Mouse (Mus musculus) stomach, postnatal 0 days (tissue): ENCODE measurements at regions not wholly inside any gene's neighbourhood (a gene's known extent, or its start where the extent isn't known, plus 50 kb on each side); places are given as distances from the start of the nearest gene placed in this dataset.
"Not testable (repeated sequence)": the region's sequence is repeated elsewhere in the genome, so short reads cannot be mapped to it uniquely, and the experiment has no call there.

Experiments
- ATAC-seq: fragments of 200-750 bp; cut with Nextera tagmentation; 2 replicates; pipeline ENCODE4 v1.8.0; 2017; ENCODE audit not compliant: low FRiP score, low TSS enrichment
- DNase-seq: peaks from one replicate; pipeline ENCODE4 v3.0.0-alpha.2; 2016; ENCODE audit warnings: low spot score
- H3K27ac ChIP-seq: fragments of 300-500 bp; sonication (generic); replicated peaks from 2 replicates; pipeline ENCODE4 v1.5.1; 2014; ENCODE audit warnings: mild to moderate bottlenecking, control low read depth
- H3K27me3 ChIP-seq: fragments of 300-500 bp; sonication (generic); 2 replicates; pipeline ENCODE4 v1.6.1; 2014; ENCODE audit warnings: low read length; ENCODE audit not compliant: control insufficient read depth, insufficient read depth
- H3K36me3 ChIP-seq: fragments of 300-500 bp; sonication (generic); 2 replicates; pipeline ENCODE4 v1.6.1; 2014; ENCODE audit warnings: low read length, mixed read lengths; ENCODE audit not compliant: control insufficient read depth, insufficient read depth
- H3K4me1 ChIP-seq: fragments of 300-500 bp; sonication (generic); replicated peaks from 2 replicates; pipeline ENCODE4 v1.6.1; 2014; ENCODE audit warnings: antibody characterized with exemption; ENCODE audit not compliant: control insufficient read depth, insufficient read depth
- H3K4me2 ChIP-seq: fragments of 300-500 bp; sonication (generic); replicated peaks from 2 replicates; pipeline ENCODE4 v1.6.1; 2014; ENCODE audit warnings: low read depth, mild to moderate bottlenecking, control low read depth, moderate library complexity
- H3K4me3 ChIP-seq: fragments of 300-500 bp; sonication (generic); 2 replicates; pipeline ENCODE4 v1.5.1; 2014; ENCODE audit warnings: low read depth, low read length, control low read depth
- H3K9ac ChIP-seq: fragments of 300-500 bp; sonication (generic); 2 replicates; pipeline ENCODE4 v1.6.1; 2014; ENCODE audit warnings: mild to moderate bottlenecking, low read length, control low read depth, mixed read lengths
- H3K9me3 ChIP-seq: fragments of 300-500 bp; sonication (generic); 2 replicates; pipeline ENCODE4 v1.6.1; 2016; ENCODE audit warnings: low read length; ENCODE audit not compliant: control insufficient read depth
- CTCF ChIP-seq: IDR thresholded peaks from 2 replicates; pipeline ENCODE4 v1.5.1; 2016; ENCODE audit warnings: antibody characterized with exemption, low read depth, mild to moderate bottlenecking, moderate library complexity
- EP300 ChIP-seq: optimal IDR thresholded peaks from 2 replicates; pipeline ENCODE3; 2016; ENCODE audit warnings: antibody characterized with exemption
- WGBS: fragments of 180-500 bp; shearing (Covaris S2); extraction: QIAGEN DNeasy Blood & Tissue Kit; methylation state at CpG from one replicate; pipeline ENCODE4 v1.1.7; 2014; 5-methylcytosine and 5-hydroxymethylcytosine counted together

- not testable (repeated sequence) for DNase-seq, H3K4me2 ChIP-seq, H3K27ac ChIP-seq, H3K4me3 ChIP-seq, H3K36me3 ChIP-seq, H3K4me1 ChIP-seq, ATAC-seq, H3K9me3 ChIP-seq, H3K27me3 ChIP-seq, H3K9ac ChIP-seq
- WGBS = 45% methylated on average over 5 of the region's 5 CpGs
These were observed 525.2 kb downstream of the 4930447F04Rik start for GRCm38 (mm10) chrX:65778656-65779370.

- no peak overlapping the region for H3K4me3 ChIP-seq
- no peak overlapping the region for H3K4me2 ChIP-seq
- DNase-seq (no peak), ATAC-seq (no peak)
- whole genome bisulfite sequencing = 96% methylated on average over 1 of the region's 1 CpGs
- H3K27ac ChIP-seq = no peak overlapping the region
- TF ChIP-seq EP300 (no peak), CTCF (no peak)
- no peaks in the 10 kb centered on the region for H3K27me3 ChIP-seq
- no peaks in the 10 kb centered on the region for H3K36me3 ChIP-seq
- no peak overlapping the region for H3K9ac ChIP-seq
- no peaks in the 10 kb centered on the region for H3K9me3 ChIP-seq
- H3K4me1 ChIP-seq = no peaks in the 10 kb centered on the region
These were observed 534.2 kb downstream of the 4930447F04Rik start for GRCm38 (mm10) chrX:65769861-65770260.

GRCm38 (mm10) chrX:65734577-65734976 lies 569.4 kb downstream of the 4930447F04Rik start:
- DNase-seq = no peak
- no peak overlapping the region for H3K27ac ChIP-seq

GRCm38 (mm10) chrX:65715562-65715961 lies 588.5 kb downstream of the 4930447F04Rik start:
- Histone ChIP-seq H3K4me1 (no peaks in the 10 kb centered on the region), H3K9ac (no peak overlapping the region), H3K27me3 (no peaks in the 10 kb centered on the region), H3K9me3 (no peaks in the 10 kb centered on the region), H3K4me3 (no peak overlapping the region), H3K36me3 (no peaks in the 10 kb centered on the region), H3K4me2 (no peak overlapping the region), H3K27ac (no peak overlapping the region)
- TF ChIP-seq EP300 = no peak
- TF ChIP-seq CTCF = peak; percentile 39
- ATAC-seq = no peak
- DNase-seq = no peak

More at GRCm38 (mm10) chrX:65734577-65734976, 569.4 kb downstream of the 4930447F04Rik start:
- Histone ChIP-seq H3K9me3 (no peaks in the 10 kb centered on the region), H3K4me1 (no peaks in the 10 kb centered on the region), H3K4me2 (no peak overlapping the region), H3K4me3 (no peak overlapping the region), H3K27me3 (no peaks in the 10 kb centered on the region), H3K9ac (no peak overlapping the region), H3K36me3 (no peaks in the 10 kb centered on the region)
- ATAC-seq = no peak
- peak; percentile 67 for TF ChIP-seq CTCF
- no peak for TF ChIP-seq EP300
